Mouse (Mus musculus) testis, adult 2 months (tissue): ENCODE data around the gene Myadm.

Source experiments
- CTCF ChIP-seq: fragments of 200-500 bp; IDR thresholded peaks from 2 replicates; pipeline ENCODE4 v1.5.1; 2012; ENCODE audit warnings: low read depth, mild to moderate bottlenecking, inconsistent platforms, low read length, moderate library complexity; ENCODE audit not compliant: control insufficient read depth, insufficient read depth, insufficient replicate concordance
- POLR2A ChIP-seq: fragments of 200-500 bp; IDR thresholded peaks from 2 replicates; pipeline ENCODE4 v1.6.1; 2012; ENCODE audit warnings: low read depth, mild to moderate bottlenecking, inconsistent platforms, low read length, moderate library complexity; ENCODE audit not compliant: control insufficient read depth

GRCm38 (mm10) chr7:3338286-3338935 lies 49.5 kb downstream of the Myadm start:
- no peak for TF ChIP-seq CTCF
- TF ChIP-seq POLR2A, result no peak
